ENCODE assay signal across 1 mouse cellular context in genomic region chr6:106768640-106769289, GRCm38 (mm10).
TF ChIP-seq lines count a peak whose summit lies in the region.

Gene Trnt1, plus strand, starts transcription at chr6:106769120.

TF ChIP-seq in CH12.LX, 34 proteins besides CTCF, POLR2A, EP300 and RAD21 (continued from another document):
- TF ChIP-seq ZKSCAN1 (IDR thresholded peaks at IDR 0.05; ENCODE audit: borderline replicate concordance, low read depth, low read length), result peak; percentile 75; the same call in 1 of the 2 replicates
- TF ChIP-seq NELFE (IDR thresholded peaks at IDR 0.05; ENCODE audit: low read depth, low read length), result peak; percentile 59
- peak; percentile 56; the same call in 1 of the 2 replicates for TF ChIP-seq IRF4 (IDR thresholded peaks at IDR 0.05; ENCODE audit: low read depth, low read length)
